Mouse (Mus musculus): ENCODE data around the gene Hoxd13. TPM values are rescaled to one million over a fixed set of nuclear protein-coding genes. Genes with fewer than 3 reads are reported as not detected.

The Hoxd13 gene
- total RNA-seq, 1 experiment from 2014 or later, result not detected

- ATAC-seq (replicated peaks; ENCODE audit: insufficient number of reproducible peaks, low FRiP score, low TSS enrichment, poor library complexity, severe bottlenecking), result no peak
Observed at GRCm38 (mm10) chr2:74660421-74661375, 7.4 kb upstream of the Hoxd13 start.

GRCm38 (mm10) chr2:74661685-74662084, 6.4 kb upstream of the Hoxd13 start:
- ATAC-seq (replicated peaks; ENCODE audit: insufficient number of reproducible peaks, low FRiP score, low TSS enrichment, poor library complexity, severe bottlenecking), result no peak

- no peak for ATAC-seq (replicated peaks; ENCODE audit: insufficient number of reproducible peaks, low FRiP score, low TSS enrichment, poor library complexity, severe bottlenecking)
Observed at GRCm38 (mm10) chr2:74663291-74663925, 4.7 kb upstream of the Hoxd13 start.

GRCm38 (mm10) chr2:74666411-74666810, 1.7 kb upstream of the Hoxd13 start:
- ATAC-seq (replicated peaks; ENCODE audit: insufficient number of reproducible peaks, low FRiP score, low TSS enrichment, poor library complexity, severe bottlenecking), result no peak

- ATAC-seq (replicated peaks; ENCODE audit: insufficient number of reproducible peaks, low FRiP score, low TSS enrichment, poor library complexity, severe bottlenecking), result no peak
Observed at GRCm38 (mm10) chr2:74667191-74667841, 794 bp upstream of the Hoxd13 start.

- ATAC-seq (replicated peaks; ENCODE audit: insufficient number of reproducible peaks, low FRiP score, low TSS enrichment, poor library complexity, severe bottlenecking), result no peak
Observed at GRCm38 (mm10) chr2:74668370-74669229, 490 bp downstream of the Hoxd13 start.

- ATAC-seq (replicated peaks; ENCODE audit: insufficient number of reproducible peaks, low FRiP score, low TSS enrichment, poor library complexity, severe bottlenecking), result no peak
Observed at GRCm38 (mm10) chr2:74669230-74669578, 1.1 kb downstream of the Hoxd13 start.

- ATAC-seq (replicated peaks; ENCODE audit: insufficient number of reproducible peaks, low FRiP score, low TSS enrichment, poor library complexity, severe bottlenecking), result no peak
Observed at GRCm38 (mm10) chr2:74669650-74670235, 1.6 kb downstream of the Hoxd13 start.

- no peak for ATAC-seq (replicated peaks; ENCODE audit: insufficient number of reproducible peaks, low FRiP score, low TSS enrichment, poor library complexity, severe bottlenecking)
Observed at GRCm38 (mm10) chr2:74670632-74671188, 2.6 kb downstream of the Hoxd13 start.

GRCm38 (mm10) chr2:74671847-74672246, 3.7 kb downstream of the Hoxd13 start:
- ATAC-seq (replicated peaks; ENCODE audit: insufficient number of reproducible peaks, low FRiP score, low TSS enrichment, poor library complexity, severe bottlenecking), result no peak

GRCm38 (mm10) chr2:74672481-74673362, 4.6 kb downstream of the Hoxd13 start:
- peak; percentile 54 for ATAC-seq (replicated peaks; ENCODE audit: insufficient number of reproducible peaks, low FRiP score, low TSS enrichment, poor library complexity, severe bottlenecking)

GRCm38 (mm10) chr2:74673835-74674425, 5.8 kb downstream of the Hoxd13 start:
- no peak for ATAC-seq (replicated peaks; ENCODE audit: insufficient number of reproducible peaks, low FRiP score, low TSS enrichment, poor library complexity, severe bottlenecking)

GRCm38 (mm10) chr2:74674881-74675665, 7.0 kb downstream of the Hoxd13 start, which contains the start of gene Hoxd12:
Gene Hoxd12, plus strand, starts transcription at chr2:74675013.
- ATAC-seq (replicated peaks; ENCODE audit: insufficient number of reproducible peaks, low FRiP score, low TSS enrichment, poor library complexity, severe bottlenecking), result no peak

GRCm38 (mm10) chr2:74675666-74676282, 7.7 kb downstream of the Hoxd13 start:
- ATAC-seq (replicated peaks; ENCODE audit: insufficient number of reproducible peaks, low FRiP score, low TSS enrichment, poor library complexity, severe bottlenecking), result no peak

GRCm38 (mm10) chr2:74676376-74677052, 8.4 kb downstream of the Hoxd13 start:
- no peak for ATAC-seq (replicated peaks; ENCODE audit: insufficient number of reproducible peaks, low FRiP score, low TSS enrichment, poor library complexity, severe bottlenecking)
